Mouse (Mus musculus) E14TG2a.4 (cell line): ENCODE results near the gene M6pr.

Experiments used
- CTCF ChIP-seq: conservative IDR thresholded peaks from 2 replicates; pipeline ENCODE4 v1.5.1; 2014; ENCODE audit warnings: low read length
- NANOG ChIP-seq: IDR thresholded peaks from 2 replicates; pipeline ENCODE4 v1.6.1; 2014; ENCODE audit warnings: borderline replicate concordance, low read length, mixed read lengths
- POU5F1 ChIP-seq: IDR thresholded peaks from 2 replicates; pipeline ENCODE4 v1.6.1; 2014; ENCODE audit warnings: low read length, borderline replicate concordance

GRCm38 (mm10) chr6:122298223-122298609, 10.3 kb upstream of the M6pr start:
- TF ChIP-seq CTCF (no peak), POU5F1 (no peak), NANOG (no peak)
